Mouse (Mus musculus): Measurements from ENCODE around the gene Psma5. TPM values are rescaled to one million over a fixed set of nuclear protein-coding genes. Genes with fewer than 3 reads are reported as not detected.

Gene Psma5
- total and polyA plus RNA-seq, 2 experiments from 2014 or later: 134 to 239 TPM

DNA sequence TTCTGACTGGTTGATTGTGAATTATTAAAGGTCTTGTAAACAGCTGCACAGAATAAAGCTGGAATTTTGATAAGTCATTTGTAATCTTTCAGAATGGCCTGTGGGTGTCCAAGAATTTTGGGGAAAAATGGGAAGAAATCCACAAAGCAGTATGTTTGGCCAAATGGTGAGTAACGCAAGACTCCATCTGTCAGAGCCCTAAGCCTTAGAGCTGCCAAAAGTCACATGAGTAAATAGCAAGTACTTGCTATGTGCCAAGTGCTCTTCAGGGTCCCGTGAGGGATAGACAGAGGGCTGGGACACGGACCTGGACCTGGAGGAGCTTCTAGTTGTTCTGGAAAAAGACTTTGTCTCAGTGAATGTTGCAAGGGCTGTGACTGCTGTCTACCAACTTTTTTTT lies 71.2 kb downstream of the Psma5 start:
- Histone ChIP-seq H3K4me2 (ENCODE audit: low read depth) (no peak overlapping the region), H3K9ac (no peak overlapping the region), H3K4me1 (ENCODE audit: insufficient read depth) (no peaks in the 10 kb centered on the region), H3K27me3 (ENCODE audit: insufficient read depth, low read length) (no peaks in the 10 kb centered on the region), H3K9me3 (ENCODE audit: low read length) (no peaks in the 10 kb centered on the region), H3K36me3 (ENCODE audit: insufficient read depth) (peaks cover 32% of the 10 kb centered on the region), H3K27ac (ENCODE audit: low read depth, low read length) (peak overlapping the region; percentile 78), H3K4me3 (ENCODE audit: low read depth, low read length) (no peak overlapping the region)
- 53% methylated on average over 3 of the region's 3 CpGs for WGBS
- peak; percentile 57 for DNase-seq
- TF ChIP-seq CTCF (IDR thresholded peaks at IDR 0.05; ENCODE audit: low read depth): no peak
- peak; percentile 38 for ATAC-seq

GRCm38 (mm10) chr3:108328441-108328841 lies 71.7 kb downstream of the Psma5 start:
- ATAC-seq: peak; percentile 78
- H3K4me1 ChIP-seq (ENCODE audit: insufficient read depth): no peaks in the 10 kb centered on the region
- H3K9me3 ChIP-seq (ENCODE audit: low read length): no peaks in the 10 kb centered on the region
- 22% methylated on average over 9 of the region's 9 CpGs for WGBS
- peak overlapping the region; percentile 78 for H3K27ac ChIP-seq (ENCODE audit: low read depth, low read length)
- H3K4me3 ChIP-seq (ENCODE audit: low read depth, low read length): no peak overlapping the region
- no peak overlapping the region for H3K4me2 ChIP-seq (ENCODE audit: low read depth)
- TF ChIP-seq CTCF (IDR thresholded peaks at IDR 0.05; ENCODE audit: low read depth): no peak
- peaks cover 35% of the 10 kb centered on the region for H3K36me3 ChIP-seq (ENCODE audit: insufficient read depth)
- peak; percentile 76 for DNase-seq
- H3K9ac ChIP-seq: no peak overlapping the region
- H3K27me3 ChIP-seq (ENCODE audit: insufficient read depth, low read length): no peaks in the 10 kb centered on the region

Other genes with a start within 250 kb of the Psma5 start
- gene Gstm1, start 239.0 kb upstream of the Psma5 start, total RNA-seq (2014; rRNA removed): 57.9 and 58.1 TPM in 2 replicates
- 190 and 241 TPM in 2 replicates for gene Gstm1, start 239.0 kb upstream of the Psma5 start, polyA plus RNA-seq (2015; fragmentation: Nextera tagmentation; extraction: Ambion mirVana)
- gene Gstm4, start 212.0 kb upstream of the Psma5 start, total RNA-seq (2014; rRNA removed): 5.5 and 5.6 TPM in 2 replicates
- 20.7 and 22.9 TPM in 2 replicates for gene Gstm4, start 212.0 kb upstream of the Psma5 start, polyA plus RNA-seq (2015; fragmentation: Nextera tagmentation; extraction: Ambion mirVana)
- gene Ampd2, start 170.3 kb upstream of the Psma5 start, total RNA-seq (2014; rRNA removed): 46.6 and 48.7 TPM in 2 replicates
- gene Ampd2, start 170.3 kb upstream of the Psma5 start, polyA plus RNA-seq (2015; fragmentation: Nextera tagmentation; extraction: Ambion mirVana): 38.8 and 47.0 TPM in 2 replicates
- gene Gnat2, start 164.1 kb upstream of the Psma5 start, total RNA-seq (2014; rRNA removed): 0.10 and 0.38 TPM in 2 replicates
- gene Gnat2, start 164.1 kb upstream of the Psma5 start, polyA plus RNA-seq (2015; fragmentation: Nextera tagmentation; extraction: Ambion mirVana): 0.16 and 0.27 TPM in 2 replicates
- 109 and 120 TPM in 2 replicates for gene Gnai3, start 110.8 kb upstream of the Psma5 start, total RNA-seq (2014; rRNA removed)
- gene Gnai3, start 110.8 kb upstream of the Psma5 start, polyA plus RNA-seq (2015; fragmentation: Nextera tagmentation; extraction: Ambion mirVana): 104 and 118 TPM in 2 replicates
- gene Gpr61, start 102.0 kb upstream of the Psma5 start, total RNA-seq (2014; rRNA removed): 8.1 and 9.8 TPM in 2 replicates
- gene Gpr61, start 102.0 kb upstream of the Psma5 start, polyA plus RNA-seq (2015; fragmentation: Nextera tagmentation; extraction: Ambion mirVana): 3.2 and 5.3 TPM in 2 replicates
- gene Amigo1, start 70.6 kb upstream of the Psma5 start, total RNA-seq (2014; rRNA removed): 20.4 and 22.0 TPM in 2 replicates
- 9.4 and 12.1 TPM in 2 replicates for gene Amigo1, start 70.6 kb upstream of the Psma5 start, polyA plus RNA-seq (2015; fragmentation: Nextera tagmentation; extraction: Ambion mirVana)
- gene Cyb561d1, start 55.7 kb upstream of the Psma5 start, total RNA-seq (2014; rRNA removed): 4.1 and 5.4 TPM in 2 replicates
- gene Cyb561d1, start 55.7 kb upstream of the Psma5 start, polyA plus RNA-seq (2015; fragmentation: Nextera tagmentation; extraction: Ambion mirVana): 3.3 and 4.5 TPM in 2 replicates
- 22.0 and 23.4 TPM in 2 replicates for gene Atxn7l2, start 46.0 kb upstream of the Psma5 start, total RNA-seq (2014; rRNA removed)
- gene Atxn7l2, start 46.0 kb upstream of the Psma5 start, polyA plus RNA-seq (2015; fragmentation: Nextera tagmentation; extraction: Ambion mirVana): 18.1 and 20.7 TPM in 2 replicates
- gene Sypl2, start 30.3 kb upstream of the Psma5 start, total RNA-seq (2014; rRNA removed): 0.29 and 1.0 TPM in 2 replicates
- 0.42 and 0.70 TPM in 2 replicates for gene Sypl2, start 30.3 kb upstream of the Psma5 start, polyA plus RNA-seq (2015; fragmentation: Nextera tagmentation; extraction: Ambion mirVana)
- 61.9 and 69.0 TPM in 2 replicates for gene Sort1, start 27.2 kb downstream of the Psma5 start, total RNA-seq (2014; rRNA removed)
- gene Sort1, start 27.2 kb downstream of the Psma5 start, polyA plus RNA-seq (2015; fragmentation: Nextera tagmentation; extraction: Ambion mirVana): 11.3 and 12.9 TPM in 2 replicates
- gene Mybphl, start 108.0 kb downstream of the Psma5 start, total RNA-seq (2014; rRNA removed): not detected in 2 replicates
- not detected in 2 replicates for gene Mybphl, start 108.0 kb downstream of the Psma5 start, polyA plus RNA-seq (2015; fragmentation: Nextera tagmentation; extraction: Ambion mirVana)
- 9.5 and 10.5 TPM in 2 replicates for gene Psrc1, start 126.9 kb downstream of the Psma5 start, total RNA-seq (2014; rRNA removed)
- 6.5 and 7.0 TPM in 2 replicates for gene Psrc1, start 126.9 kb downstream of the Psma5 start, polyA plus RNA-seq (2015; fragmentation: Nextera tagmentation; extraction: Ambion mirVana)
- gene Celsr2, start 158.6 kb downstream of the Psma5 start, total RNA-seq (2014; rRNA removed): 39.0 and 51.4 TPM in 2 replicates
- gene Celsr2, start 158.6 kb downstream of the Psma5 start, polyA plus RNA-seq (2015; fragmentation: Nextera tagmentation; extraction: Ambion mirVana): 14.4 and 24.5 TPM in 2 replicates
- 196 and 202 TPM in 2 replicates for gene Sars, start 188.3 kb downstream of the Psma5 start, total RNA-seq (2014; rRNA removed)
- 220 and 223 TPM in 2 replicates for gene Sars, start 188.3 kb downstream of the Psma5 start, polyA plus RNA-seq (2015; fragmentation: Nextera tagmentation; extraction: Ambion mirVana)

All from forebrain, postnatal 0 days (tissue).